Mouse (Mus musculus) limb, embryonic 10.5 days (tissue): ENCODE measurements around the gene Atpaf1. TPM values are rescaled to one million over a fixed set of nuclear protein-coding genes. Genes with fewer than 3 reads are reported as not detected.
A peak's percentile ranks its signal among the peaks of the same experiment; 100 is the strongest.

Experiments
- DNase-seq: peaks from one replicate; pipeline ENCODE4 v3.0.0-alpha.2; 2017; ENCODE audit warnings: low spot score
- H3K27ac ChIP-seq: fragments of 300-500 bp; sonication (generic); 2 replicates; pipeline ENCODE4 v1.5.1; 2016; ENCODE audit warnings: mild to moderate bottlenecking
- H3K27me3 ChIP-seq: fragments of 300-500 bp; sonication (generic); 2 replicates; pipeline ENCODE4 v1.6.1; 2016; ENCODE audit warnings: low read depth, mild to moderate bottlenecking; ENCODE audit not compliant: poor library complexity, severe bottlenecking
- H3K36me3 ChIP-seq: fragments of 300-500 bp; sonication (generic); 2 replicates; pipeline ENCODE4 v1.6.1; 2016; ENCODE audit warnings: mild to moderate bottlenecking, moderate library complexity
- H3K4me1 ChIP-seq: fragments of 300-500 bp; sonication (generic); 2 replicates; pipeline ENCODE4 v1.6.1; 2016
- H3K4me3 ChIP-seq: fragments of 300-500 bp; sonication (generic); 2 replicates; pipeline ENCODE4 v1.5.1; 2016; ENCODE audit warnings: mild to moderate bottlenecking, moderate library complexity
- H3K9me3 ChIP-seq: fragments of 300-500 bp; sonication (generic); replicated peaks from 2 replicates; pipeline ENCODE4 v1.6.1; 2016; ENCODE audit warnings: mild to moderate bottlenecking
- WGBS: fragments of 180-500 bp; shearing (Covaris S2); methylation state at CpG from one replicate; pipeline ENCODE4 v1.1.7; 2016; 5-methylcytosine and 5-hydroxymethylcytosine counted together
- polyA plus RNA-seq: library from polyadenylated mRNA; unstranded; fragments of >200 nt; fragmentation: Nextera tagmentation; extraction: Ambion mirVana; gene quantifications from 2 replicates; pipeline ENCODE4 v1.2.1, GENCODE M21; 2016

Atpaf1 gene
- polyA plus RNA-seq, 1 experiment from 2014 or later = 58.0 TPM

DNA sequence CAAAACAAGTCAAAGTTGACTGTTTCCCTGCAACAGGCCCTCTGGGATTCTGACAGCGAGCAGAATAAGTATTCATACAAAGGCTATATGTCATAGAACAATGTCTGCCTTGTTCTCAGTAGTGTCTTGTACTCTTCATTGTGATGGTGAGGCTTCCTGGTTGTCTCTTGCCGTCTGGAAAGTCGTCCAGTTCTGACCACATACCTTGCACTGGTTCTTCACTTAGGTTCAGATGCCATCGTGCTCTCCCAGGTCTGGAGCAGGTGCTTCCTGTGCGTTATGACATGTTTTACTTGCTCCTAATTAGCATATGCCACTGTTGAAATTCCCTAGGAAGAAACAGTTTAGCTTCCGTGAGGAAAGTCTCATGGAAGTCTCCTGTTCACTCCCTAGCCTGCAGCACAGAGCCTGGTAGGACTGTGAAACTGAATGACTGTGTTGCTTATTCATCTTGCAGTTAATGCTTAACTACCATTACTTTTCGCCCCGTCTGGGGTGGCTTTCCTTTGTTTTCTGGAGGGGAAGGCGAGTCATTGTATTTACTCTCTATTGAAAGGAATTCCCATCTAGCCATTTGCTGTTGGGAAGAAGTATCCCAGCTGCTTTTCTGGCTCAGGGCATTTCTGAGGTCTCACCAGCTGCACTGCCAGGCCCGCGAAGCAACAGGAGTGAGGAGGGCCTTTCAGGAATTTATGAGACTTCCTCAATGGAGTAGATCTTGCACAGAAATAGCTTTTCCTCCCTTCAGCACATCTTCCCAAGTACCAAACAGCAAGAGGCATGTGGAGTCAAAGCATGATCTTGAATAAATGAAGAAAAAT lies 16.8 kb upstream of the Atpaf1 start:
- H3K36me3 ChIP-seq = peaks cover 90% of the 10 kb centered on the region
- H3K9me3 ChIP-seq = no peaks in the 10 kb centered on the region
- no peaks in the 10 kb centered on the region for H3K27me3 ChIP-seq
- no peaks in the 10 kb centered on the region for H3K4me1 ChIP-seq
- H3K27ac ChIP-seq = no peak overlapping the region
- WGBS = 84% methylated on average over 11 of the region's 11 CpGs
- no peak for DNase-seq
- H3K4me3 ChIP-seq = no peak overlapping the region

GRCm38 (mm10) chr4:115775056-115775455 lies 9.6 kb upstream of the Atpaf1 start:
- Histone ChIP-seq H3K9me3 (no peaks in the 10 kb centered on the region), H3K4me3 (no peak overlapping the region), H3K27me3 (no peaks in the 10 kb centered on the region), H3K4me1 (no peaks in the 10 kb centered on the region), H3K36me3 (peaks cover 65% of the 10 kb centered on the region), H3K27ac (no peak overlapping the region)
- DNase-seq = no peak
- 84% methylated on average over 6 of the region's 6 CpGs for WGBS

- 90% methylated on average over 2 of the region's 2 CpGs for WGBS
Measured at GRCm38 (mm10) chr4:115777627-115778026, 7.0 kb upstream of the Atpaf1 start.

GRCm38 (mm10) chr4:115780269-115780668 lies 4.3 kb upstream of the Atpaf1 start:
- 58% methylated on average over 6 of the region's 6 CpGs for WGBS
- no peak for DNase-seq
- no peak overlapping the region for H3K27ac ChIP-seq
- no peak overlapping the region for H3K4me3 ChIP-seq
- peaks cover 20% of the 10 kb centered on the region for H3K36me3 ChIP-seq
- peaks cover 6% of the 10 kb centered on the region; the same call in 1 of the 2 replicates for H3K27me3 ChIP-seq
- H3K9me3 ChIP-seq = no peaks in the 10 kb centered on the region
- peaks cover 8% of the 10 kb centered on the region for H3K4me1 ChIP-seq

More at GRCm38 (mm10) chr4:115777627-115778026, 7.0 kb upstream of the Atpaf1 start:
- peaks cover 42% of the 10 kb centered on the region for H3K36me3 ChIP-seq
- no peaks in the 10 kb centered on the region for H3K4me1 ChIP-seq
- H3K9me3 ChIP-seq = no peaks in the 10 kb centered on the region
- H3K4me3 ChIP-seq = no peak overlapping the region
- no peak for DNase-seq
- no peak overlapping the region for H3K27ac ChIP-seq
- H3K27me3 ChIP-seq = no peaks in the 10 kb centered on the region

- no peak within 1 kb of the TSS for H3K27ac ChIP-seq
- H3K4me1 ChIP-seq = peaks cover 15% of the 10 kb centered on the region
- 84% methylated on average over 3 of the region's 3 CpGs for WGBS
- peaks cover 6% of the 10 kb centered on the region; the same call in 1 of the 2 replicates for H3K27me3 ChIP-seq
- DNase-seq = no peak
- no peaks in the 10 kb centered on the region for H3K9me3 ChIP-seq
- H3K4me3 ChIP-seq = no peak within 1 kb of the TSS
- H3K36me3 ChIP-seq = peaks cover 18% of the 10 kb centered on the region
Measured at GRCm38 (mm10) chr4:115780918-115781317, 3.7 kb upstream of the Atpaf1 start, which contains the start of gene Tex38. Tex38 (minus strand) TSS chr4:115781018.

DNA sequence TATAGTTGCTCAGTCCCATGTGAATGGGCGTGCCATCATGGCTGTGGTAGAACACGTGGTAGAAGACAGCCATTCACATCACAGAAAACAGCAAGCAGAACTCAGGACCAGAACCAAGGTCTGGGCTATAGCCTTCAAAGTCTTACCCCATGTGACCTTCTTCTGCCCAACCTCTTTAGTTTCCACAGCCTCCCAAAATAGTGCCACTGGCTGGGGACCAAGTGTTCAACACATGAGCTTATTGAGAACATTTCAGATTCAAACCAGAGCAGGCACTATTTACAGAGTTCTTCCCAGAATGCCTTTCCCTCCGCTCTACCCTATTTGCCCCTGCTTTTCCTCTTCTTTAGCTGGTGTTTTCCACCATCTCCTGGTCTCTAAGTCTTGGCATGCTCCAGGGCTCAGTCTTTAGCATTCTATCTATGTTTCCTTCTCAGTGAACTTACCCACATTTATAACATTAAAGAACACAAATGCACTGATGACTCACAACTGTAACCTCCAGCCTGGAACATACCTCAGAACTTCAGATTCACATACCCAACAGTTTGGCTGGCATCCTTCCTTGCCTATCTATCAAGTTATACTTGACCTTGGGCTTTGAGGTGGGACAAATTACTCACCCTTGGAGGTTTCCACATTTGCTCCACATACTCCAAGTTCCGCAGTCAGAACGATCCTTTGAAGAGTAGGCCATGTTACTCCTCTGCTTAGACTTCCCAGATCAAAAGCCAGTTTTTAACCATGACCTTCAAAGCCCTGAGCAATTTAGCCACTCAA lies 2.4 kb upstream of the Atpaf1 start:
- Histone ChIP-seq H3K36me3 (peaks cover 9% of the 10 kb centered on the region), H3K4me1 (peaks cover 15% of the 10 kb centered on the region), H3K27ac (no peak overlapping the region), H3K4me3 (no peak overlapping the region), H3K9me3 (no peaks in the 10 kb centered on the region), H3K27me3 (peaks cover 6% of the 10 kb centered on the region; the same call in 1 of the 2 replicates)
- 89% methylated on average over 5 of the region's 5 CpGs for whole genome bisulfite sequencing
- no peak for DNase-seq

- H3K27ac ChIP-seq = peak overlapping the region; percentile 93
- 64% methylated on average over 7 of the region's 7 CpGs for WGBS
- peak overlapping the region; percentile 89 for H3K4me3 ChIP-seq
- no peaks in the 10 kb centered on the region for H3K9me3 ChIP-seq
- no peak for DNase-seq
- peaks cover 6% of the 10 kb centered on the region; the same call in 1 of the 2 replicates for H3K27me3 ChIP-seq
- peaks cover 30% of the 10 kb centered on the region for H3K36me3 ChIP-seq
- H3K4me1 ChIP-seq = peaks cover 15% of the 10 kb centered on the region
Measured at GRCm38 (mm10) chr4:115785511-115786034, 961 bp downstream of the Atpaf1 start.

- WGBS = 84% methylated on average over 3 of the region's 3 CpGs
- no peak for DNase-seq
- H3K27ac ChIP-seq = no peak overlapping the region
- peaks cover 11% of the 10 kb centered on the region for H3K4me1 ChIP-seq
- H3K36me3 ChIP-seq = peaks cover 62% of the 10 kb centered on the region
- no peak overlapping the region for H3K4me3 ChIP-seq
- H3K9me3 ChIP-seq = no peaks in the 10 kb centered on the region
- no peaks in the 10 kb centered on the region for H3K27me3 ChIP-seq
Measured at GRCm38 (mm10) chr4:115790864-115791263, 6.3 kb downstream of the Atpaf1 start.

- Histone ChIP-seq H3K4me1 (peaks cover 10% of the 10 kb centered on the region; the same call in 1 of the 2 replicates), H3K27me3 (no peaks in the 10 kb centered on the region), H3K9me3 (no peaks in the 10 kb centered on the region), H3K27ac (no peak overlapping the region; the same call in 1 of the 2 replicates), H3K36me3 (peaks cover 78% of the 10 kb centered on the region), H3K4me3 (no peak overlapping the region)
- DNase-seq = no peak
- WGBS = 65% methylated on average over 3 of the region's 3 CpGs
Measured at GRCm38 (mm10) chr4:115795360-115795759, 10.7 kb downstream of the Atpaf1 start.

- Histone ChIP-seq H3K27ac (no peak overlapping the region), H3K27me3 (no peaks in the 10 kb centered on the region), H3K4me1 (peaks cover 7% of the 10 kb centered on the region; the same call in 1 of the 2 replicates), H3K9me3 (no peaks in the 10 kb centered on the region), H3K4me3 (no peak overlapping the region), H3K36me3 (peaks cover 70% of the 10 kb centered on the region)
- 95% methylated on average over 3 of the region's 3 CpGs for WGBS
- DNase-seq = no peak
Measured at GRCm38 (mm10) chr4:115799981-115800380, 15.4 kb downstream of the Atpaf1 start.

DNA sequence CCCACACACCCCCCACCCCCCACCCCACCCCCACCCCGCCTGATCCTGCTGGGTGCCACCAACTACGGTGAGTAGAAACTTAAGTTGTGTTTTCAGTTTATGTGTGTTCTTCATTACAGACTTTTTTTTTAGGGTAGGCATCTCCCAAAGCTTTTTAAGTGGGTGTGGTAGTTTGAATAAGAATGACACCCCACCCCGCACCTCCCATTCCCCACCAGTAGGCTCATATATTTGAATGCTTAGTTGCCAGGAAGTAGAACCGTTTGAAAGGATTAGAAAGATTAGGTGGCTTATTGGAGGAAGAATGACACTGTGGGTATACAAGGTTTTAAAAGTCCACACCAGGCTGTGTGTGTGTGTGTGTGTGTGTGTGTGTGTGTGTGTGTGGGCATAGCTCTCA lies 27.7 kb downstream of the Atpaf1 start:
- 95% methylated on average over 4 of the region's 4 CpGs for WGBS
- DNase-seq = no peak
- Histone ChIP-seq H3K9me3 (no peaks in the 10 kb centered on the region), H3K27me3 (no peaks in the 10 kb centered on the region), H3K27ac (no peak overlapping the region), H3K4me1 (no peaks in the 10 kb centered on the region), H3K4me3 (no peak overlapping the region), H3K36me3 (peaks cover 46% of the 10 kb centered on the region)

DNA sequence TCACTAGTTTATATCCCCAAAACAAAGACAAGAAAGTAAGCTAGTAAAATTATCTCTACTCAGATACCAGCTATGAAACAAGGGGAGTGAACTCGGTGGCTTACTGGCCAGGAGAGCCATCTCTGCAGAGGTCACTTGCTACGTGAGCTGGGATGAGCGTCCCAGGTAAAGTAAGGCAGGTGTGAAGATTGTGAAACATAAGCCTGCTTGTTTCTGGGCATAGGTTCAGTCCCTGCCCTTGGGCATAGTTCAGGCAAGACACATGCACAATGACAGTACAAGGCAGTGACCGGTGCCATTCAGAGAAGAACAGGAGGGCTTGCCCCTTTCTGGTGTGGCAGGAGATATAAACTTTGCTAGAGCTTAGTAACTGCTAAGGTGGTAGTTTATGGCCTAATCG lies 31.0 kb downstream of the Atpaf1 start:
- no peaks in the 10 kb centered on the region for H3K27me3 ChIP-seq
- H3K4me1 ChIP-seq = no peaks in the 10 kb centered on the region
- no peak overlapping the region for H3K27ac ChIP-seq
- H3K9me3 ChIP-seq = no peaks in the 10 kb centered on the region
- no peak overlapping the region for H3K4me3 ChIP-seq
- H3K36me3 ChIP-seq = peaks cover 40% of the 10 kb centered on the region
- 94% methylated on average over 5 of the region's 5 CpGs for WGBS
- DNase-seq = no peak

- no peaks in the 10 kb centered on the region for H3K9me3 ChIP-seq
- WGBS = 70% methylated on average over 3 of the region's 3 CpGs
- peaks cover 7% of the 10 kb centered on the region for H3K4me1 ChIP-seq
- no peaks in the 10 kb centered on the region for H3K27me3 ChIP-seq
- H3K36me3 ChIP-seq = peaks cover 6% of the 10 kb centered on the region; the same call in 1 of the 2 replicates
- DNase-seq = peak; percentile 17
- H3K4me3 ChIP-seq = no peak overlapping the region
- H3K27ac ChIP-seq = no peak overlapping the region
Measured at GRCm38 (mm10) chr4:115820199-115820598, 35.6 kb downstream of the Atpaf1 start.
